In genomic region chr9:9194496-9194895, GRCm38 (mm10) we compare ENCODE assay signal across 14 mouse cellular contexts.
"Had no signal": no experiment of that assay in that cellular context is flagged by ENCODE, and none has a peak within 500 bp of the region (broad histone marks: within the 10 kb centered on the region; RNA-seq: fewer than 3 reads in every experiment).

No protein-coding gene starts in this region.

- H3K27me3 ChIP-seq: intestine, embryonic 15.5 days; limb, embryonic 15.5 days; liver, embryonic 12.5 days; midbrain, embryonic 15.5 days had no signal

- DNase-seq: kidney, adult 18-20 months; kidney, postnatal 14 days; left cerebral cortex, postnatal 4 days; lung, embryonic 14.5 days; lung, postnatal 10 days; lung, postnatal 4 days; thymus, adult 2 months; thymus, postnatal 25 days had no signal

- ATAC-seq: intestine, embryonic 15.5 days; liver, embryonic 12.5 days; midbrain, embryonic 15.5 days had no signal

- H3K9ac ChIP-seq: intestine, embryonic 15.5 days; limb, embryonic 15.5 days; liver, embryonic 12.5 days; lung, embryonic 14.5 days; midbrain, embryonic 15.5 days had no signal

- H3K4me2 ChIP-seq: intestine, embryonic 15.5 days; limb, embryonic 15.5 days; liver, embryonic 12.5 days; lung, embryonic 14.5 days; midbrain, embryonic 15.5 days had no signal

- H3K9me3 ChIP-seq: intestine, embryonic 15.5 days; limb, embryonic 15.5 days; liver, embryonic 12.5 days; midbrain, embryonic 10.5 days; midbrain, embryonic 15.5 days had no signal

- H3K36me3 ChIP-seq: intestine, embryonic 15.5 days; limb, embryonic 15.5 days; liver, embryonic 12.5 days; midbrain, embryonic 10.5 days; midbrain, embryonic 15.5 days had no signal

- H3K27ac ChIP-seq: intestine, embryonic 15.5 days; limb, embryonic 15.5 days; liver, embryonic 12.5 days; midbrain, embryonic 10.5 days; midbrain, embryonic 15.5 days; stomach, postnatal 0 days had no signal

- H3K4me3 ChIP-seq: intestine, embryonic 15.5 days; limb, embryonic 15.5 days; liver, embryonic 12.5 days; midbrain, embryonic 10.5 days; midbrain, embryonic 15.5 days had no signal

- H3K4me1 ChIP-seq: liver, embryonic 12.5 days; midbrain, embryonic 15.5 days had no signal
